In the genomic region with DNA sequence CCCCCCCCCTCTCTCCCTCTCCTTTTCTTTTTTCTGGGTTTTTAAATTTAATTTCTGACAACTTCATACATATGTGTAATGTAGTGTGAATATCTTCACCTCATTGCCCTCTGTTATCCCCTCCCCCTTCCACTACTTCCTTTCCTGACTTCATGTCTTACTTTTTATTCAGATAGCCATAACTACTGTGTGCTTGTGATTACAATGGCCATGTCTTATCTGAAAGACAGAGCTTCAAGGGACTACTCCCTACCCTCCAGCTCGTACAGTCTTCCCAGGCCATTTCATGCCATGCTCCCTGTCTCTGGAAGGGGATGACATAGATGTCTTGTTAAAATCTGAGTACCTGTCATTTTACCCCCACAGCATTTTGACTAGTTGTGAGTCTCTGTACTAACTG, we compare ENCODE assay signal across 26 mouse cellular contexts.
DNase-seq lines count a peak whose midpoint lies in the region; ATAC-seq lines count a peak whose summit lies in the region.
"Had no signal": no experiment of that assay in that cellular context is flagged by ENCODE, and none has a peak within 500 bp of the region (broad histone marks: within the 10 kb centered on the region; RNA-seq: fewer than 3 reads in every experiment).

No protein-coding gene starts in this region.

- H3K9me3 ChIP-seq in megakaryocyte, embryonic 14.5 days, result no peaks in the 10 kb centered on the region
- H3K9me3 ChIP-seq in liver, embryonic 15.5 days (replicated peaks), result no peaks in the 10 kb centered on the region
- H3K9me3 ChIP-seq: embryonic facial prominence, embryonic 10.5 days; embryonic facial prominence, embryonic 13.5 days; forebrain, embryonic 12.5 days; forebrain, embryonic 15.5 days; hindbrain, embryonic 15.5 days had no signal

- H3K27me3 ChIP-seq in megakaryocyte, embryonic 14.5 days (replicated peaks), result peaks cover 2% of the 10 kb centered on the region
- H3K27me3 ChIP-seq in liver, embryonic 15.5 days, result no peaks in the 10 kb centered on the region
- H3K27me3 ChIP-seq: embryonic facial prominence, embryonic 13.5 days; forebrain, embryonic 12.5 days; forebrain, embryonic 15.5 days; hindbrain, embryonic 12.5 days; hindbrain, embryonic 15.5 days; Patski had no signal

- H3K4me3 ChIP-seq in megakaryocyte, embryonic 14.5 days (replicated peaks), result peak overlapping the region; percentile 3
- H3K4me3 ChIP-seq in liver, embryonic 15.5 days (replicated peaks), result no peak overlapping the region
- H3K4me3 ChIP-seq: embryonic facial prominence, embryonic 10.5 days; embryonic facial prominence, embryonic 13.5 days; erythroblast, embryonic 14.5 days; forebrain, embryonic 12.5 days; forebrain, embryonic 15.5 days; heart, adult 2 months; hindbrain, embryonic 12.5 days; hindbrain, embryonic 15.5 days had no signal

- WGBS in liver, embryonic 15.5 days (ENCODE audit: insufficient replicate concordance), result 16% methylated on average over 1 of the region's 1 CpGs

- H3K9ac ChIP-seq in liver, embryonic 15.5 days, result no peak overlapping the region
- H3K9ac ChIP-seq: embryonic facial prominence, embryonic 13.5 days; forebrain, embryonic 12.5 days; forebrain, embryonic 15.5 days; hindbrain, embryonic 12.5 days; hindbrain, embryonic 15.5 days had no signal

- no peaks in the 10 kb centered on the region for H3K36me3 ChIP-seq in megakaryocyte, embryonic 14.5 days (replicated peaks; ENCODE audit: low read length)
- H3K36me3 ChIP-seq in liver, embryonic 15.5 days (replicated peaks), result no peaks in the 10 kb centered on the region
- H3K36me3 ChIP-seq: embryonic facial prominence, embryonic 10.5 days; embryonic facial prominence, embryonic 13.5 days; forebrain, embryonic 12.5 days; forebrain, embryonic 15.5 days; hindbrain, embryonic 12.5 days; hindbrain, embryonic 15.5 days had no signal

- DNase-seq in embryo, embryonic 10.5 days (ENCODE audit: low spot score), result no peak
- no peak for DNase-seq in left cerebral cortex, postnatal 10 days (ENCODE audit: extremely low spot score in 1 of 2, low spot score in 2 of 2)
- no peak for DNase-seq in kidney, postnatal 25 days
- DNase-seq: adrenal gland, postnatal 10 days; adrenal gland, postnatal 36 days; cerebellum, adult 18-20 months; cerebellum, adult 9-10 months; cerebellum, postnatal 14 days; embryo, embryonic 11 days; gastrocnemius, postnatal 10 days; gastrocnemius, postnatal 36 days; heart, adult 2 months had no signal

- intact Hi-C loops in left cerebral cortex, postnatal 10 days (cut with DNase I), result no loop called here

- peaks cover 55% of the 10 kb centered on the region for H3K4me1 ChIP-seq in megakaryocyte, embryonic 14.5 days
- 0 out of 2 replicates have a peak, but pooled peaks cover 2% of the 10 kb centered on the region for H3K4me1 ChIP-seq in liver, embryonic 15.5 days (replicated peaks)
- H3K4me1 ChIP-seq: embryonic facial prominence, embryonic 10.5 days; embryonic facial prominence, embryonic 13.5 days; forebrain, embryonic 12.5 days; forebrain, embryonic 15.5 days had no signal

- H3K27ac ChIP-seq in liver, embryonic 15.5 days (replicated peaks), result no peak overlapping the region
- H3K27ac ChIP-seq: embryonic facial prominence, embryonic 10.5 days; embryonic facial prominence, embryonic 13.5 days; forebrain, embryonic 12.5 days; forebrain, embryonic 15.5 days; heart, adult 2 months; hindbrain, embryonic 12.5 days; hindbrain, embryonic 15.5 days had no signal

- ATAC-seq in megakaryocyte, adult 5-6 weeks (ENCODE audit: poor library complexity, severe bottlenecking), result no peak
- ATAC-seq in common myeloid progenitor, adult 5-6 weeks (replicated peaks; ENCODE audit: low read depth, poor library complexity, severe bottlenecking), result peak; percentile 64
- ATAC-seq in liver, embryonic 15.5 days (ENCODE audit: insufficient read depth), result 0 out of 2 replicates have a peak, but pooled peaks have one; percentile 31
- ATAC-seq: CD4-positive, CD25-positive, alpha-beta regulatory T cell, adult 4 months; forebrain, embryonic 15.5 days; Patski had no signal

- no peak overlapping the region for H3K4me2 ChIP-seq in liver, embryonic 15.5 days
- H3K4me2 ChIP-seq: embryonic facial prominence, embryonic 13.5 days; forebrain, embryonic 12.5 days; forebrain, embryonic 15.5 days; heart, embryonic 11.5 days; hindbrain, embryonic 12.5 days; hindbrain, embryonic 15.5 days had no signal
